Mouse (Mus musculus) cerebellum, adult 8-10 months (tissue): ENCODE results near the gene Slc2a4.

ENCODE experiments used
- DNase-seq: peaks from one replicate; pipeline ENCODE4 v3.0.0; 2022

Gene Slc2a4

DNA sequence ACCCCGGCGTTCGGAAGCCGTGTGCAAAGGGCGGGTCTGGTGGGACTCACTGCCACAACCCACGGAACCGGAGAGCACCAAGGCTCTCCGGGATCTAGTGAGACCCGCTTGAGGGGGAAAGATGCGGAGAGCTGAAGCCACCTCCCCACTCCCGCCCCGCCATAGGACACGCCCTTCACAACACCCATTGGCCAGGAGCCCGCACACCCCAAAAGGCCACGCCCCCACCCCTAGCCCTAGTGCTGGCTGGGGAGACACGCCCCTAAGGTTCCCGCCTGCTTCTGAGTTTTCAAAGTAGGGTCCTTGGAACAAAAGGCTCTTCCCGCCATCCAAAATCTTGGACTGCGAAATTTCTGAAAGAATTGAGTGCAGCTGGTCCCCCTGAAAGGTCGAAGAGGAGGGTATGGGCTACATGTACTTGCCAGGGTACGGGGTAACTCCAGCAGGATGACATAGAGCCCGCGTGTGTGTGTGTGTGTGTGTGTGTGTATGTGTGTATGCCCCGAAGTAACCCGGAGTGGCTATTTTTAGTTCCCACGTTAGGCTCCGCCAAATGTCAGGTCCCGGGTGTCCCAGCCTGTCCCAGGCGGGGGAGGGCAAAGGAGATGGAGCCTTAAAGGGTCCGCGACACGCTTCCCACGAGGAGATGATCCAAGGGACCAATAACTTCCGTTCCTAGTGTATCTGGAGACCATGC lies at the start of gene Slc2a4:
Slc2a4 (minus strand) TSS at position 123 of the 697 bp plus-strand sequence.
- peak; percentile 45 for DNase-seq

DNA sequence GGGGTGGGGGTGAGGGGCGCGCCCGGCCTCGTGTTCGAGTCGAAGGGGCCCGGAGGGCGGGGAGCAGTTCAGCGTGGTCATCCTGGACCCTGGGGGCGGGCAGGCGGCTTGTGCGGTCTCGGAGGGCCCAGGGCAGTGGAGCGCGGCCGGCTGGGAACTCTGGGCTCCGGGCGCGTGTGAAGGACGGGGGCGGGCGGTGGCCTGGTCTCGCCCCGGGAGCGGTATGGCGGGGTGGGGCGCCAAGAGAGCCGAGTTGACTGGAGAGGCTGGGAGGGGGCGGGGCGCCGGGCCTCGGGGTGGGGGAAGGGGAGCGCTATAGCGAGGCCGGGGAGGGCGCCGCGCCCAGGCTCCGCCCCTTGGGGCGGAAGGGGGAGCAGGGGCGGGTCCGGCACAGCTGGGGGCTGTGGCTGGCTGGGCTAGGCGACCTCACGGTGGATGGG lies 49.1 kb upstream of the Slc2a4 start:
- DNase-seq: peak; percentile 74

DNA sequence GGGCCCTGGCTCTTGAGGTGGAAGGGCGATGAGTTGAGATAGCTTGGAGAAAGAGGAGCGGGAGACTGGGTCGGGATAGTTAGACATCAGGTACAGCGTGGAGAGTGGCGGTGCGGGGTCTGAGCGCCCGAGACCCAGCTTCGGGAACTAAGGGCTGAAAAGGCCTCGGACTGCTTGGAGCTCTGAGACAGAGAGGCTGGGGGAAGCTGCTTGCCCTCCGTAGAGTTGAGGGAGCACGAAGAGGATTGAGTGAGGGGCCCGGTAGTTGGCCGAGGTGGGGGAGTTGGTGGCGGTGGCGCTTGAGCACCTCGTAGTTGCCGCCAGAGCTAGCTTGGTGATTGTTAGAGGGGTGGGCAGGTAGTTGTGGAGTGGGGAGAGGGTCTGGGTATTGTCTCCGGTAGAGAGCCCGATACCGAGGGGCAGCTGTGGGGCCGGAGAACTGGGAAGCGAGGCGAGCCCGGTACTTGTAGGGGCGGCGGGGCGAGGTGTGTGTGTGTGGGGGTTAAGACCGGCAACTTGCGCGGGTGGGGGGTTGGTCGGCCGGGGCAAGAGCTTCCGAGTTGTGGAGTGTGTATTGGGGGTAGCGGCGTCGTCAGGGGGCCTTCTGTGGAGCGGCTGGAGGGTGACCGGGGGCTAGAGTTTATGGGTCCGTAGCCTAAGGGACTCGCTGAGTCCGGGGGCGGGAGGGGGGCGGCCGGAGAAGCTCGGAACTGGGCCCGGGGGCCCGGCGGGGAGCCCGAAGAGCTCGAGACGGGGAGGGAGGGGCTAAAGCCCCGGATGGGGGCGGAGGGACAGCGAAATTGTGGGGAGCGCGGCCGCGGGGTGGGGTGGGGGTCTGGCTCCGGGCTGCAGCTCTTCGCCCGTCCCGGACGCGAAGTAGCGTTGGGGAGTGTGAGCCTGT lies 48.4 kb upstream of the Slc2a4 start:
- DNase-seq: no peak

DNA sequence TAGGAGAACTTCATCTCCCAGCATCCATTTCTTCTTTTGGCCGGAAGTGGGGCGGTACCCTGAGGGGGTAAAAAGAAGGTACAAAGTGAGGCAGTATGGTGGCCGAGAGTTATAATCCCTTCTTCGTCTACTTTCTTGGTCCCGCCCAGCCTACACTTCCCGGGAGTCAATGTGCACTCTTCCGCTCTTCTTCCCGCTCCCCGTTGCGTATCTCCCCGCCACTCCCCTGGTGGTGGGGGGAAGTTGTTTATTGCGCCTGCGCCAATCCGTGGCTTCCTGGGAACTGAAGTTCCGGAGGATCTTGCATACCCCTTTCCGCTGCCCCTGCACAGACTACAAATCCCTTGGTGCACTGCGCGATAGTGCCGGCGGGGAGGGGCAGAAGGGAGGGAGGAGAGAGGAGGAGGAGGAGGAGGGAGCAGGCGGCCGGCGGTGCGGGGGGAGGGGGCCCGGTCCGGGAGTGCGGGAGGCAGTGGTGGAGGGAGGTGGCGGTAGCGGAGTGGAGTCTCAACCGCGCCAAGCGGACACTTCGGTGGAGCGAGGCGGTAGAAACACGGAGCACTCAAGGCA lies 47.5 kb upstream of the Slc2a4 start, which contains the start of gene Phf23:
Phf23 (plus strand) TSS at position 387 of the 570 bp plus-strand sequence.
- DNase-seq: peak; percentile 95

DNA sequence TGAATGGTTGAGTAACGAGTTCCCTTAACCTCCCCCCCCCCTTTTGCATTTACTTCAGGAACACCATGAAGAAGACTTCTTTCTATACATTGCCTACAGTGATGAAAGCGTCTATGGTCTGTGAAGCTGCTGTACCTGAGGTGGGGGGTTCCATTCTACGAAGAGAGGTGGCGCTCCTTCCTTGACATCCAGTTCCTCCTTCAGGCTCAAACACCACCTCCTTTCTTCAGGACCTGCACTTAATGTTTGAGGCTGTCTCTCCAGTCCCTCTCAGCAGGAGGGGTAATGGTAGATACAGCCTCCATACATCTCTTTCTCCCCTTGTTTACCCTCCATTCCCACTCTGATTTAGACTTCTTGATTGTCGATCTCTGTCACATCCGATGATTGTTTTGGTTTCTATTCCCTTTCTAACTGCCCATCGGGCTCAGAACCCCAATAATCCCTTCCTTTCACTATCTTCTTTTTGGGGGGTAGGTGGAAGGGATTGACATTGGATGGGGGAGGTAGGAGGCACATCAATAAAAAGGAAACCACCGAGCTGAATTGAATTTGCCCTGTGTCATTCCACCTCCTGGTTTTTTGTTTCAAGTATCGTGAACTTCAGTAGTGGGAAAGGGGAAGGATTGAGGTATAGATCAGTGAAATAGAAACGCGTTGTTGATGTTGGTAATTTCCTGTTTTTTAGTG lies 46.6 kb upstream of the Slc2a4 start:
- DNase-seq: no peak

DNA sequence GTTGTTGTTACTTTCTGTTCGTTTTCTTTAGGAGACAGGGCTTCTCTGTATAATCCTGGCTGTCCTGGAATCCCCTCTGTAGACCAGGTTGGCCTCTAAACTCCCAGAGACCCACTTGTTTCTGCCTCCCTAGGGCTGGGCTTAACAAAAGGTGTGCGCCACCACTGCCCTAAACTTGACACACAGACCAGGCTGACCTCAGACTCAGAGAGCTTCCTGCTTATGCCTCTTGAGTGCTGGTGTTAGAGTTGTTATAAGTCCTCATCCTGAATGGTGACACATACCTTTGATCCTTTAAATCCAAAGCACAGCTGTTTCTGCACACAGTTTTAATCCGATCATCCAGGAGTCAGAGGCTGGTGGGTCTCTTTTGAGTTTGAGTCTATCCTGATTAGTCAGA lies 44.9 kb upstream of the Slc2a4 start:
- DNase-seq: peak; percentile 20

DNA sequence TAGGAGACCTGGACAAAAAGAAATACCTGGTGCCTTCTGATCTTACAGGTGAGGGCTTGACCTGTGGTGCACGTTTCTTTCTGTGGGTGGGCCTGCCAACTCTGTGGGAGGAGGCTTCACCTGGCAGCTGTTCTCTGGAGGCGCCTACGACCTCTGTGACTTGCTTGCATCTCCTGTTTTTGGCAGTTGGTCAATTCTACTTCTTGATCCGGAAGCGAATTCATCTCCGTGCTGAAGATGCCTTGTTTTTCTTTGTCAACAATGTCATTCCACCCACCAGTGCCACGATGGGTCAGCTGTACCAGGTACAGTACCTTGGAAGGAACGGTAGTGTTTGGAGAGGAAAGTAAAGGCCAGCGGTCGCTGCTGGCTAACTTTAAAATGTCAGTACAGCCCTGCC lies 44.4 kb upstream of the Slc2a4 start:
- peak; percentile 42 for DNase-seq

DNA sequence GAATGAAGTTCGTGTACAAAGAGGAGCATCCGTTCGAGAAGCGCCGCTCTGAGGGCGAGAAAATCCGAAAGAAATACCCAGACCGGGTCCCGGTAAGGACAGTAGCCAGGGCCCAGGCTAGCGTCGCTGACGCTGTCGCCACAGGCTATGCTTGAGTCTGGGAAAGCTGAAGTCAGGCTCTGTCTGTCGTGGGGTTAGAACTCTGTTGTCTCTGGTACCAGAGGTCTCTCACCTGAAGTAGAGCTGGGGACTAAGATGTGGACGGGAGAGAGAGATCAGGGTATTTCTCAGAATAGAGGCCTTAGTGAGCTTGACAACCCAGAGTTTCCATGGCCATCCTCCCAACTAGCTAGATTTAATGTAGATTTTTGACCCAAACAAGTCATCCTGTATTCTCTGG lies 43.7 kb upstream of the Slc2a4 start:
- no peak for DNase-seq

DNA sequence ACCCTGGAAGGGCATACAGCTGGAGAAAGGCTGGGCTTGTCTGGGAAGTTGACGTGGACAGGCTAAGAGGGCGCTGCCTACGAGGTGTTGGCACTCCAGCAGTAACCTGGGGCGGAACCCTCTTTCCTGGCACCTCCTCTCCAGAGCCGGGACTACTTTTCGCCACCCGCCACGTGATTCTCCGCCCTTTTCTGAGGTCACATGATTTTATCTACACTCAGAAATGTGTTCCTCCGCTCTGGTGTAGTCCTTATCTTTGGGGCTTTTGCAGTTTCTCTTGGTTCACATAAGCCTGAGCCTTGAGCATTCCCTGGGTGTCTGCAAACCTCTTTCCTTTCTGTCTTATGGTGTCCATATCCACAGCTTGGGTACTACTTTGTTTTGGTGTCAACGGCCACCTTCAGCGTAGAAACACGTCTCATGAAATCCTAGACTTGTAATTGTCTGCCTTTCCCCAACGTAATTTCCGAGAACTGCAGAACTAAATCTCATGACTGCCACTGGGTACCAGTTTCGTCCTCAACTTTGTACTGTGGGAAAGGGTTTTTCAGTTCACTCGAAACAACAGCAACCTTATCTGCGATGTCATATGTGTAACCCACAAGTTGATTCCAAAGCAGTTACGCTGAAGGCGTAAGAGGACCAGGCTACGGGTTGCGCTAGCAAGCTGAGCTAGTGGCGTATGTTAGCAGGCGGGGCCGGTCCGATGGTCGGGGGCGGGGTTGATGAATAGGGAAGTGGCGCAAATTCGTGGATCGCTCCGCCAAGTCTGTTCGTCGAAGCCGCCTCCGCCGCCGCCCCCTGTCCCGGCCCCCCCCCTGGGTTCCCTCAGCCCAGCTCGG lies 43.1 kb upstream of the Slc2a4 start, which contains the start of gene Gabarap:
Gabarap (plus strand) TSS at position 294 of the 842 bp plus-strand sequence.
- DNase-seq: peak; percentile 94

DNA sequence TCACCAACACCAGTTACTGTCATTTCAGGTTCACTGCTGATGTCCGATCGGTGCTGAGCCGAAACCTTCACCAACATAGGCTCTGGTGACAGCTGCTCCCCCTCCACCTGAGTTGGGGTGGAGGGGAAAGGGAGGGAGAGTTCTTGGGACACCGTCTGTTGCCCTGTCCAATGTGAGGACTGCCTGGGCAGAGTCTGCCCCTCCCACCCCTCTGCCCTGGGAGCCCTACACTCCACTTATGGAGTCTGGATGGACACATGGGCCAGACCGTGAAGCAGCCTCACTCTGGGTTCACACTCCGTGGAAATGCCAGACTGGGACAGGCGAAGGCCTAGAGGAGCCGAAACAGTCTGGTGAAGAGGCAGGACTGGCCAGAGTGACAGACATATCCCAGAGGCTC lies 42.0 kb upstream of the Slc2a4 start:
- peak; percentile 36 for DNase-seq

DNA sequence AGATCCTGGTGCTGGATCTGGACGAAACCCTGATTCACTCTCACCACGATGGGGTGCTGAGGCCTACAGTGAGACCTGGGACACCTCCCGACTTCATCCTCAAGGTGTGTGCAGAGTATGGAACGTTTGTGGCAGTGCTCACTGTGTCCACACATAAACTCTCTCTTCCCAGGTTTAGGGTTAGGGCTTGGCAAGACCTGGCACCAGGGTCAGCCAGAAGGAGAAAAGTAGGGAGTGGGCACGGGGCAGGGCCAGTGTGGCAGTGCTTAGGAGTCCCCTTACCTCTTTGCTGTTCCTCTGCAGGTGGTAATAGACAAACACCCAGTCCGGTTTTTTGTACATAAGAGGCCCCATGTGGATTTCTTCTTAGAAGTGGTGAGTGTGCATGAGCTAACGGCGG lies 36.4 kb upstream of the Slc2a4 start:
- DNase-seq: no peak

DNA sequence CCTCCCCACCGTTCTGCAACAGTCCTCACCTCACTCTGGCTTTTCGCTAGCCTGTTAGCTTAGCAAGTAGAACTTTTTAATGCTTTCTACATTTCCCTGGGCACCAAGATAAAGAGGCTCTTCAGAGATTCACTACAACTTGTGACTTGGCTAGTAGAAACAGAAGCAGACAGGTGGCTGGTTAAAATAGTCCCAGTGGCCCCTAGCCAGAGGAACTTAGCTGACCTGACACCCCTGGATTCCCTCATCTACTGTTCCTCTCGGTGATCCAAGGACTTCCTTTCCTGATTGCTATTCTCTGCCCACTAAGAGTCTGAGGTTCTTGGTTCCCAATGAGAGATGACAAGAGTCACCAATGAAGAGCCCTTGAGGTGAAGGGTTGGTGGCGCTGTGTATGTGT lies 35.4 kb upstream of the Slc2a4 start:
- no peak for DNase-seq

DNA sequence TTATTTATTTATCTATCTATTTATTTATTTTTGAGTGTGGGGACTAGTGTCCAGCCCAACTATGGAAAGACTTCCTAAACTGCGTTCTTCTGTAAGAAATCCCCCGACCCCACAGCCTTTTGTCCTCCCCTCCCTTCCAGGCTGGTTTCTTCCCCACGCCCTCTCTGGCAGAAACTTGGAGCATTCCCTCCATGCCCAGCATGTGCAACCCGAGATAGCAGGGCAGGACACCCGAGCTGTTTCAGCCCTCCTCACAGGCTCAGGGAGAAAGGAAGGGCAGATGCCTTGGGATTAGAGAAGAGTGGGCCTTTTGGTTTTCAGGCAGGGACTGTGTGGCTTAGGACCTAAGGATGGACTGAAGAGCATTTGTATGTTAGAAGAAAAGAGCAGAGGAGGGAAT lies 34.9 kb upstream of the Slc2a4 start:
- no peak for DNase-seq

DNA sequence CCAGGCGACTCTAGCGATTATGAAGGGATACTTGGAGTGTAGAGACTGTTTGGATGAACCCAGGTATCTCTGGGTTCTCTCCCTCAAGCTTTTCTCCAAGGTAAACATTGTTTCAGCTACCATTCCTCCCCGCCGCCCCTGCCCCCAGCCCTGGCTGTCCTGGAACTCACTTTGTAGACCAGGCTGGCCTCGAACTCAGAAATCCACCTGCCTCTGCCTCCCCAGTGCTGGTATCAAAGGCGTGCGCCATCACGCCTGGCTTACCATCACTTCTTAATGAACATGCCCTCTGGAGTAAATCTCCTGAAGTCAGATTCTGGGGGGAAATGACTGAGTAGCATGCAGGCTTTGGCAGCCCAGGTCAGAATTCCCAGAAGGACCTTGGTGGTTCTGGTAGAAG lies 34.2 kb upstream of the Slc2a4 start, which contains the start of gene Elp5:
Elp5 (minus strand) TSS at position 293 of the 400 bp plus-strand sequence.
- no peak for DNase-seq

DNA sequence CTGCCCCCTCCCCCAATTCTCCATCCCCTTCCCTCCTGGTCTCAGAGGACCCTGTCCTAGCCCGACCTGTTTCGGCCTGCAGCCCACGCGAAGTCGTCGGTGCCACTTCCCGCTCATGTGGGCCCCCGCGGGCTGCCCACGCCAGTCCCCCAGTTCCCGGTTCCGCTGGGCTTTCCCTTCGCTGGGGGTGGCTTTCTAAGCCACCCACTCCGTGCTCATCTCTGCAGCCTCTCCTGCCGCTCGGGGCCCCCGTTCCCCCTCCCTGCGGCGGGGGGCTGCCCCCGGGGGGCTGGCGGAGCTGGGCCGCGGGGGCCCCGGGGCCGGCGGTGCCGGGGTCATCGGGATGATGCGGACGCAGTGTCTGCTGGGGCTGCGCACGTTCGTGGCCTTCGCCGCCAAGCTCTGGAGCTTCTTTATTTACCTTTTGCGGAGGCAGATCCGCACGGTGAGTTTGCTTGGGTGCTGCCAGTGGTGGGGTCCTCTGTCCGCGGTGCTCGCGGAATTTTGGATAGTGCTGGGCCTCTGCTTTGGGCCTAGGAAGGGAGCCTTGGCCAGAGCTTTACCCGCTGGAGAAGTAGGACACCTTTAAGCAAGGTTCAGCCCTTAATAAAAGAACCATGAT lies 33.3 kb upstream of the Slc2a4 start, which contains the start of gene Ctdnep1:
Ctdnep1 (plus strand) TSS at position 16 of the 622 bp plus-strand sequence.
- peak; percentile 46 for DNase-seq

DNA sequence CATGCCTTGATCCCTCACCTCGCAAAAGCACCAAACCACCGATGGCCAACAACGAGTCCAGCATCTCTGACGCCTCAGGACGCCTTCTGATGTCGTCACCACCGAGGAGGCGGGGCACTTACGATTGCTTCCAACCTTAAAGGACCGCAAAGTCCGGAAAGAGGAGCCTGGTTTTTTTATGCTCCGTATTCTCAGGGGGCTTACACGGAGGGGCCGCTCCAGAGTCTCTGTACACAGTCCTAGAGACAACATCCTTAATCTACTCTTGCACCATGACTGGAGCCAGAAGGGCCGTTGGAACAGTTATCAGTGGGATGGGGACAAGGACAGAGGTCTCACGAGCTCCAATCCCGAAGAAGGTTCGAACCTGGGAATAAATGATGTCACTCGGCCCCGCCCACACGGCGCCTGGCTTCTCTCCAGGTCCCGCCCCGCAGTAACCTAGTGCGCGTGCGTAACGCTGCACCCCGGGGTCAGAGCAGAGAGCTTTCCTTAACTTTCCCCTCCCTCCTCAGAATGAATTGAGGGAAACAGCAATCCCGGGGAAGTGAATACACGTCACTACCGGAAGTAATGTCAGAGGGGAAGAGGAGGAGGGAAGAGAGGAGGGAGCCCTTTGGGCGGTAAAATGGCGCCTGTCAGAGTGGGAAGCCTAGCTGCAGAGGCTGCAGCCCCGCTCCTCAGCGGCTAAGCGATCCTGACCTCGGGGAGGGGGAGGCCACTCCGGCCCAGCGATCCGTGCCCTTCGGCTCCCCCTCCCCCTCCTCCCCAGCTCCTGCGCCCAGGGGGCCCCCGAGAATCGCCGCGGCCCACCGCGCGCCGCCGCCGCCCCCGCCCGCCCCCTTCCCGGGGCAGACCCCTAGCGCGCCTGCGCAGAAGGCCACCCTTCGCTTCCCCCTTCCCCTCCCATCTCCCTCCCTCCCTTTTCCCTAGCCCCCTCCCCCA lies 32.5 kb upstream of the Slc2a4 start:
- DNase-seq: peak; percentile 100

DNA sequence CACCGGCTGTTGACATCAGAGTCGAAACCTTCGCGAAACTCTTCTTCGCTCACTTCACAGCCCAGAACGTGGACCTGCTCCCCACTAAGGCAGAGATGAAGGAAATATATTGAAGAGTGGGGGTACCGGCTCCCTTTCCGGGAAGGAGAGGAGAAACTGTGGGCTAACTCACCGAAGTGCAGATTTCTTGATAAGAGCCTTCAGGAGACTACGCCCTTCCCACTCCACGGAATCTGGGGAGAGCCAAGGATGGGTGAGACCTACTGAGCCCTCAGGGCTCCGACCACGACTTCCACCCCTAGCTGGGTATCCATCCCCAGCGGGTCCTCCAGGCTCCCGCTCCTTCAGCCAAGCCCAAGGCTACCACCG lies 31.8 kb upstream of the Slc2a4 start:
- no peak for DNase-seq

DNA sequence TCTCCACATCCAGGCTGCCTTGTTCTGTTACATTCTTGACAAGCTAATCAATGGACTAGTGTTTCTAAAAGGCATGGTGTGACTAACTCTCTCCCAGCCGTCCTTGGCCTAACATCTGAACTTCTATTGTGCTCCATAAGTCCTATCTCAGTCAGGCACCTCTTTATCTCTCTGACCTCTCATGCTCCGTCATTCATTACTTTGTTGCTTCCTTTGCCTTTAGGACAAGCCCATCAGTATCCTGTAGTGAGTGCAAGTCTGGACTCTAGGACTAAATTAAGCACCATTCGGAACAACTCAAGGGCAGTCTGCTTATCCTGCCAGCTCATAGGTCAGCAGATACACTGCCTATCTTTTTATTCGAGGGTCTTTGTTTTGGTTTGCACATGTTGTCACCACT lies 28.3 kb upstream of the Slc2a4 start:
- DNase-seq: no peak

DNA sequence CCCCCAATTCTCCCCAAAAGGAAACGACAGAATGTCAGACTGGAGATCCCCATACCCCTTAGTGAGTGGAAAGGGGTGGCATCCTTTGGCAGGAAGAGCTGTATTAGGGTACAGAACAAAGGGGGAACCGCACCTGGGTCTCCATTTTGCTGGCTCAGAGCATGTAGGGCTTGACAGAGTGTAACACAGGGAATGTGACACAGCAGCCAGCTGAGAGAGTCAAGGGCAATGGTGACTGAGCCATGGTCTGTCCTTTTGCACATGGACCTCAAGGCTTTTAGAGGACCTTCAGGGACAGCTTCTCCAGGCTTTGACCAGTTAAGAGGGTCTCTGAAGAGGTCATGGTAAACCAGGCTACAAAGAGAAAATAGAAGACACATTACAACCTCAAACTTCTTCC lies 26.9 kb upstream of the Slc2a4 start:
- DNase-seq: no peak

DNA sequence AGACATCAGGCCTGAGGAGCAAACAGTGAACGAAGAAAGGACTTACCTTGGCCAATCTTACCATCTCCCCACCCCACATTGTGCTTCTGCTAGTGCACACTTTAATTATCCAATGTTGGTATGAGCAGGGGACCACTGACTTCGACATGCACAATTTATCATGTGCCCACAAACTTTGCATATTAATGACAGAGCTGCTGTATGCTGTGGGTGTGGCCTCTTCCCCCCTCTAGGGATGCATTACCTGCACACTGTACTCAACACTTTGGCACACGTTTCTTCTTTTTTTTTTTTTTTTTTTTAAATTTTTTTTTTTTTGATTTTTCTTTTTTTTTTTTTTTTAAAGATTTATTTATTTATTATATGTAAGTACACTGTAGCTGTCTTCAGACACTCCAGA lies 22.8 kb upstream of the Slc2a4 start:
- no peak for DNase-seq
